Mouse (Mus musculus): Measurements from ENCODE around the gene Arl9.

DNA sequence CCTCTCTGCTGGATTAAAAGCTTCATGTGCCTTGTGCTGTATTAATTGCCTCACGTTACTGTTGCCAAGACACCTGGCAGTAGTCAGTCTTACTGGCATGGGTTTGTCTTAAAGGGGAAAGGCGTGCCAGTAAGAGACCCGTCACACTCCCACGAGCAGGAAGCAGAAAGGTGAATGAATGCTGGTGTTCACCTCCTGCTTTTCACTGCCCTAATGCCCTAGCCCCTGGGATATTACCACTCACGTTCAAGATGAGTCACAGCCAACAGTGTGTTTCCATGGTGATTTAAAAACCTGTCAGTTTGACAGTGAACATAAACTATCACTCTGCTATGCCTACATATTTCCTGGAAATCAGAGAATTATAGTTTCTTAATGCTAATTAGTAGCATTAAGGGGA, 34.6 kb upstream of the Arl9 start:
- no peak for TF ChIP-seq POLR2A (IDR thresholded peaks at IDR 0.05; ENCODE audit: insufficient read depth, low read depth, low read length)
- TF ChIP-seq CTCF (IDR thresholded peaks at IDR 0.05; ENCODE audit: insufficient read depth, low read depth, low read length), result no peak

Measured in olfactory bulb, adult 2 months (tissue).